Mouse (Mus musculus): ENCODE results near the gene Reep3.

The Reep3 gene

DNA sequence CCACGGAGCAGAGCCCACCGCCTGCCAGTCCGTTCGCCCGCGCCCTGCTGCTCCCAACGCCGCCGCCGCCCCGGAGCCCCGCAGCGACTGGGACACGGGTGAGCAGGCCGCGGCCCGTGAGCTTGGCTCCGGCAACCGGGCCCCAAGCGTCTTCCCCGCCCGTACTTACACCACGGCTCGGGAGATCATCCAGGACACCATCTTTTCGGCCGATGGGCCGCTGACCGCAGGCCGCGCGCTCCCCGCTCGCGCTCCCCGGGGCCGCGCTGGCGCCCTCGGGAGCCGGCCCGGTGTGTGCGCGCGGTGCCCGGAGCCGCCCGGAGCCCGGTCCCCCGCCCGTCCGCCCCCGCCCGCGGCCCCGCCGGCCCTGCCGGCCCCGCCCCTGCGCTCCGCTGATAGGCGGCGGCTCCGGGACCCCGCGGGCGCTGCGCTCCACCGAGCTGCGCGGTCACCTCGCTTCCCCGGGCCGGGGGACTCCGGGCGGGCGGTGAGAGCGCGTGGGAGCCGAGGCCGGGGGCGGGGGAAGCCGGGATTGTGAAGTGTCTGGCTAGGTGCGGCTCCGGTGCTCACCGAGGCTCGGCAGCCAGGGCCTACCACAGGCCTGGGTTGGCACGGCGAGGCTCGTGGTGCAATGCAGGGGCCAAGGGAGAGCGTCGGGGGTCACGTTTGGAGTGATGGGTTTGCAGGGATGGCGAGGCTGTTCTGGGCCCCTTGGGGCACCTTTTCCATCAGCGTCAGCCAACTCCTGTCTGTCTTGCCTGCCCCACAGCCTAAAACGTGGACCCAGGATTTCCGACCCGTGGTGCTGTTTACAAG, at the start of gene Reep3:
TSS of gene Reep3 (minus strand) at position 325 of the 816 bp plus-strand sequence.
- in situ Hi-C loops (cut with MboI, MseI) = no loop called here

DNA sequence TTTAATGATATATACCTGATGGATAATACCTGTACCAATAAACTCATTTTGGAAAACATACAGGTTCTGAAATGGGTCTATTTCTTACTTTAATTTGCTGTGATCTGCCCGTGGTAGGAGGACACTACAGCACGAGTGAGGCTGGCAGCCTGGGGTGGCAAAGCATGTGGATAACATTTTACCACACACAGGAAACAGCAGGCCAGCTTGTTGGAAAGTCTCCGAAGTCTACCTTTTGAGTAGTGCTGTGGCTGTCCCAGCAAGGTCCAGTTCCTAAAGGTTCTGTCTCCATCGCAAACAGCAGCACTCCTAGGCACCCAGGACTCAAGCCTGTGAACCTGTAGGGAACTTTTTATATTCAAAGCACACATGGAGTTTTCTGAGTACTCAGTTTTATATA, 48.9 kb upstream of the Reep3 start:
- in situ Hi-C loops (cut with MboI, MseI) = no loop called here

DNA sequence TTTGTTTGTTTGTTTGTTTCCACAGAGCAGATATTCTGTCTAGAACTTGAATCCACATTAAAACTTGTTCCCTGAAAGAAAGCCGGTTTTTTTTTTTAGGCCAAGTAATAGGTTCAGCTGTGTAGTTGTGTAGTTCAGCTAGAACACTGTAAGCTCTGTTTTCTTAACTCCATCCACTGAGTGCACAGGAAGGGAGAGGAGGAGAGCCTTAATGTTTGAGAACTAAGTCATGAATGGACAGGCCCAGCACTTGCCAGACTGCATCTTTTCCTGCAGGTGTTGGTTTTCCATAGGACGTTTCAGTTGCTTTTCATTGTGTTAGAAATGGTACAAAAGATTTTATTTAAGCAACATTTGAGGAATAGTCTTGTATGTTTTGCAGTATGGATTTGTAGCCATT, 47.5 kb upstream of the Reep3 start:
- in situ Hi-C loops (cut with MboI, MseI) = no loop called here

DNA sequence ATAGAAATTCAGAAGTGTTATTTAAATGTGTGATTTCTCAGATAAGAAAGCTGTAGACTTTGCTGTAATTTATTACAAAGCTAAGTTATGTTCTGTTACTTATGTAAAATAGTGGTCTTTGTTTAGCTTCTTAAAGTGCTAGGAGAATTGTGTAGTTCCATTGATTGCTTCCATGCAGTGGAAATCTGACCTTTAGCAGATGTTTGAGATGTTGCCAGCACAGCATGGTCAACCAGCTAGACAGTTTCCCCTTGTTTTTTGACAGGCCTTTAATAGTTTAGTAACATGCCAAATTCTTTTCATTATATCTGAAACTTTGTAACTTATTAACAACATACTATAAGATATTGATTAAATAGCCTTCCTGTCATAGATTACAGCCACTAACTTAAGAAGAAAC, 46.9 kb upstream of the Reep3 start:
- in situ Hi-C loops (cut with MboI, MseI) = no loop called here

DNA sequence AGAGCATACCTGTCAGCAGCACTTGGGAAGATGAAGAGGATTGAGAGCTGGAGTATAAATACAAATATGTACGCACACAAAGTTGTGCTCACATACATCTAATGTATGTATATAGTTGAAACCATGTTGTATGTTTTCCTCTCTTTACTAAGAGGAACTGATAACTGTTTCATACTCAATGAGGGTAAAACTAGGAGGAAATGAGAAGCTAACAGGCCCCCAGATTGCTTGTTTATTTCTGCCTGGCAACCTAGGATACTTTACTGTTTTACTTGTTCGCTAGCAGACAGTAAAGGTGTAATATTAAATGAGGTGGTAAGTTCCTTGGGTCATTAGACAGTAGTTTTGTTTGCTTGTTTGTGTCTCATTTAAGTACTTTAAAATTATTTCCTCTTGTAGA, 40.7 kb upstream of the Reep3 start:
- in situ Hi-C loops (cut with MboI, MseI) = no loop called here

DNA sequence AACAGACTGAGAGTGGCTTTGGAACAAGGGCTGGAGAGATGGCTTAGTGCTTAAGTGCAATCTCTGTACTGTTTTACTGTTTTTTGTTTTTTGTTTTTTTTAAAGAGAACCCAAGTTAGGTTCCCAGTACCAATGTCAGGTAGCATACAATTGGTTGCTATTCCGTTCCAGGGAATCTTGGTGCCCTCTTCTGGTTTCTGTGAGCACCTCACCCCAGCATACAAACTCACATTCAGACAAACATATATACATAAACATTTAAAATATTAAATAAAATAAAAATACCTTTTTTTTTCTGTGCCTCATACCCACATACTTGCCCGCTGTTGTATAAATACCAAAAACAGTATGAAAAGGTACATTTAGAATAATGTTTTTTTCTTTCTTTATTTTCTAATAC, 37.6 kb upstream of the Reep3 start:
- in situ Hi-C loops (cut with MboI, MseI) = no loop called here

DNA sequence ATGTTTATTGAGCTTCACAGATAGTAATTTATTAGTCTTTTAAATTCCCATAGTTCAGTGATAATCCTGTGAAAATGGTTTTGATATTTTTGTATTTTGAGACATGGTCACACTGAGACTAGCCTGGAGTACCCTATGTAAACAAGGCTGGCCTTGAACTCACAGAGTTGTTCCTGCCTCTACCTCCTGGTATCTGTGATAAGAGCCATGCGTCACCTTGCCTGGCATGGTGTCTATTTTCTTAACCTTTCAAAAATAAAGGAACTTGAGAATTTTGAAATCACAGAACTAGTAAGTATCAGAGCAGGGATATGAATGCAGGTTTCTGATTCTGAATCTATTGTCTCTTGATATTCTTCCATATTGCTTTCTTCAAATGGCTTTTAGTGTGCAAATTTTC, 35.0 kb upstream of the Reep3 start:
- in situ Hi-C loops (cut with MboI, MseI) = no loop called here

DNA sequence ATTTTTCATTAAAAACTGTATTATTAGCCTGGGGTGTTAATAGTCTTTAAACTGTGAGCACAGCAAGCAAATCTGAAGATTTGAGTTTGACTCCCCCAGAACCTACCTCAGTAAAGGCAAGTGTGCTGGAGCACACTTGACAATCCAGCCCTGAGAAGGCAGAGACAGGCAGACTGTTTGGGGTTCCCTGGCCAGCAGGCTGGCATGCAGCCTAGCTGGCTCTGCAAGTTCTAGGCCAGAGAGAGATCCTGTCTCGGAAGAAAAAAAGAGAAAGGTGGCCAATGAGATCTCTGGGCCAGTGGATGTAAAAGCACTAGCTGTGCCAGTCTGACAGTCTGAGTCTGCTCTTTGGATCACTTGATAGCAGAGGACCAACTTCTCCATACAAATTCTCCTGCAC, 32.8 kb upstream of the Reep3 start:
- in situ Hi-C loops (cut with MboI, MseI) = no loop called here

DNA sequence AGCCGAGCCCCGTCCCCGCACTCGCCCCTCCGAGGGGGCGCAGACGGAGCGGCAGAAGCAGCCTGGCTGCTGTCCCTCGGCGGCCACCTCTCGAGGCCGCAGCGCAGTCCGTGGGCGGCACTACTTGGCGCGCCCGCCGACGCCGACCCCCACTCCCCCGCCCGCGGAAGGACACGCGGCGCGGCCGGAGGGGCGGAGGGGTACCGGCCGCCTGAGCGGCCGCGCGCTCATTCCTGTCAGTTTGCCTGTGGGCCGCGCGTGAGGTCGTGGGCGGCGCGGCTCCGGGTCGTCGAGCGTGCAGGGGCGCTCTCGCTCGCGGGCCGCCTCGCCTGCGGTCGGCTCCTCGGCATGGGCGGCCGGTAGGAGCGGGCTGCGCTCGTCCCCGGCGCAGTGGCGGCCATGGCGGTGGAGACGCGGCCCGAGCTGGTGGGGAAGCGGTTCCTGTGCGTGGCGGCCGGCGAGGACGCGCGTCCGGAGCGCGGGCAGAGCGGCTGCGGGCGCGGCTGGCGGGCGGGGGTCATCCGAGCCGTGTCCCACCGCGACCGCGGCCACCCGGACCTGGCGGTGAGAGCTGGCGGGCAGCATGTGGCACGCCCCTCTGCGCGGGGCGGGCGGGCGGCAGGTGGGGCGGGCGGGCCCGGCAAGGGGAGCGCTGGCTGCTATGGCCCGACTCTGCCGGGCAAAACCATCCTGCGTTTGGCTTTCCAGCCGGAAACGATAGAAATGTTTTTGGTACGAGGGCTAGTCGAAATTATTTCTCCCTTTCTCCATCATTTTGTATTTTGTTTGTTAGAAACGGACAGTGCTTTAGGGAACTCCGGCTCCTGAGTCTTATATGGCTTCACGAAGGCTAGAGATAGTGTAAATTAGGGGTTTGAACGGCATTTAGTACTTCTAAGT, 30.4 kb upstream of the Reep3 start:
- in situ Hi-C loops (cut with MboI, MseI) = no loop called here

DNA sequence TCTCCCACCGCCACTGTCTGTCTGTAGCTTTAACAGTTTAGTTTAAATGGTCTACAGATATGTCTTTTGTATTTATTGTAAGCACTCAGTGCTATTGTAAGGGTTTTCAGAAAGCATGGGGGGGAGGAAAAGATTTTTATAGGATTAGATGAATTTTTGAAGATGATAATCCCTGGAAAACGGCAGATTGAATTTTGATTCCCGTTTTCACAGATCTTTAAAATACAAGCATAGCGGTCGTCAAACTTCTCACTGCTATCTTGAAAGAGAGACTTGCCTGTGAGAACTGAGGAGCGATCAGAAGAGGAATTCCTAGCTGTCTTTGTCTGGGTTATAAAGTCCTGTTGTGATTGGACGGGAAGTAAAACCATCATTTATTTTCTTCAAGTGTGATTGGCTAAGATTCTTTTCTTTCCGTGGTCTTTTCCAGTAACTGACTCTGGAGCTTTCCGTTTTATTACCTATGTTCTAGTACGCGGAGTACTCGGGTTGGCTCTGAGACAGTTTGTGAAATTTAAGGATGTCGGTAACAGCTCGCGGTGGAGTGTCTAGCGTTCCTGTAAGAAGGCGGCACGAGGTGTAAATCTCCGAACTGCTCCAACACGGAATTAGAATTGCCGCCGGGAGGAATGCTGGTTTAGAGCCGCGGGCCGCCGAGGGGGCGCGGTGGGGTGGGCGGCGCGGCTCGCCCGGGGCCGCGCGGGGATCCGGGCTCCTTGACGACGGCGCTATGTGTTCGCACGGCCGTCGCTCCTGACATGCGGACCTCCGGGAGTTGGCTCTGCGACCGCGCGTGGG, 29.5 kb upstream of the Reep3 start:
- in situ Hi-C loops (cut with MboI, MseI) = no loop called here

DNA sequence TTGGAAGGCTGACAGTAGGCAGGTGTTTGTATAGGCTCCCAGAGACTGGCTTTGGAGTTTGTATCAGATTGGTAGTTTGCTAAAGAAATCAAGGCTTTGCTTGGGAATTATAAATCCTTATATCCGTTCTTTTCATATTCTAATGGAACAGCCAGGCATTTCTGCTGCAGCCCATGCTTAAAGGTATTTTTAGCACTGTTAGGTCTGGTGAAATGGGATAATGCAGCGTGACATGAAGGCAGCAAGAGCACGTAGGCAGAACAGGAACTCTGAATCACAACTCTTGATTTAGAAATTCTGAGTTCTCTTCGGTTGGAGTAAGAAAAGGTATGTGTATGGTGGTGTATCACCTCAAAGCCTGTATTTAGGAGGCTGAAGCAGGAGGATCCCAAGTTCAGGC, 27.4 kb upstream of the Reep3 start:
- in situ Hi-C loops (cut with MboI, MseI) = loop anchor here (5.0 to 25.0 kb wide), 2 partner anchors 73 to 363 kb away; no protein-coding TSS in a partner anchor

DNA sequence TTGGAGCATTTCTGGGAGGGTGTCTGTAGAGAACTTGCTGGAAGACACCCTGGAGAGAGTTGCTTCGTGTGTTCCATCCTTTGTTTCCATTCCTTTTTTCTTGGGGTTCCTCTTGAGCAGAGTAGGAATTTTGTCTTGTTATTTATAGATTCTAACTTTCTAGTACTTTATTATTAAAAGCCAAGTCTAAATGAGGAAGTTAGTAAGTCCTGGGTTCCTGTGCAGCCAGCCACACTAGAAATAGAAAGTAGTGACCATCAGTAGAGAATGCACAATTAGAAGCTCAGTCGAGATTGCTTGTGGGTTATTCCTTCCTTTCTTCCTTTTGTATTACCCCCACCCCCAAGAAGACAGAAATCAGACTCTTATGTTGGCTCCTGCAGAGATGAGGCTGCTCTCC, 27.0 kb upstream of the Reep3 start:
- in situ Hi-C loops (cut with MboI, MseI) = loop anchor here (5.0 to 25.0 kb wide), 2 partner anchors 74 to 364 kb away; no protein-coding TSS in a partner anchor

DNA sequence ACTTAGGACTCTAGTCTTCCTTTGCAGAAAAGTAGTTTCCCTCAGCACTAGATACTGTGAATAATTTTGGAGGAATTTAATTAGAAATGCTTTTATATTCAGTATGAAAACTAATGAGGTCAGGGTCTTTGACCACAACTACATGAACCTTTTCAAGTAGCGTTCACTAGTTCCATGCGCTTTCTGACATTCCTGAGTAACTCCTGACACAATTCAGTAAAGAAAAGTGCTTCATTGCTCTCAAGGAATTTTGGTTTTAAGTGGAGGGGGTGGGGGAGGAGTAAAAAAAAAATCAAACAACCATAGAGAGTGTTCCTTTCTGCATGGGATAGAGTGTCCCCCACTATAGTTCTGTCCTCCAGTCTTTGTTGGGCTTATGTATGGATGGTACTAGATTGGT, 23.9 kb upstream of the Reep3 start:
- in situ Hi-C loops (cut with MboI, MseI) = loop anchor here (5.0 to 25.0 kb wide), 2 partner anchors 77 to 367 kb away; no protein-coding TSS in a partner anchor

DNA sequence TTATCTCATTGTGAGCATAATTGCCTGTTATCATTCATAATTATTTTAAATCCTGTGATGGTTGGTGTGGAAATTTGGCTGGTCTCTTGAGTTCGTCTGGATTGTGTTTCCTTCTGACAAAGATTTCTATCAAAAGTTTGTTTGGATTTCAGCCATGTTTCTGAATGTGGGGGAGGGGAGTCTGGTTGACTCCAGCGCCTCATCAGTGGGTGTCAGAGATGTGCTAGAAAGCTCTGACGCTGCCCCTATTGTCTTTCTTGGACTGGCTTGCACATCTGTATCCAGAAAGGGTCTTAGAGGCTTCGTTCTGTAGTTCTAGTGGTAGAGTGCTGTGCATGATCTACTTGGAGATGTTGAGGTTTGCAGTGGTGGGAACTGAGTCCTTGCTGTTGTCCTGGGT, 23.4 kb upstream of the Reep3 start:
- in situ Hi-C loops (cut with MboI, MseI) = loop anchor here (5.0 to 25.0 kb wide), 2 partner anchors 77 to 367 kb away; no protein-coding TSS in a partner anchor

DNA sequence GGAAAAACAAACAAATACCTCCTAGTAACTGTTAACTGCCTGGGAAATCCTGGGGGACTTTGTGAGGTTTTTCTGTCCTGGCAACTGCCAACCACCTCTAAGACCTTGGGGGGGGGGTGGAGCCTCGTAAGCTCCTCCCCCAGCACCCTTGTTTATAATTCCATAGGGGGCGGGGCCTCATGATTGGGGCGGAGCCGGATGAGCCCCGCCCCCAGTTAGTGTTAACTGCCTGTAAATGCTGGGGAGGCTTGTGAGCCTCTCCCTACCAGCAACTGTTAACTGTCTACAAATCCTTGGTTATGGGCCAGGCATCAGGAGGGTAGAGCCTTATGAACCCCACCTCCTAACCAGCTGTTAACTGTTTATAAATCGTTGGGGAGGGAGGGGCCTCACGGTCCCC, 22.5 kb upstream of the Reep3 start:
- in situ Hi-C loops (cut with MboI, MseI) = loop anchor here (25.0 kb wide), 1 partner anchor 368 kb away; no protein-coding TSS in a partner anchor

DNA sequence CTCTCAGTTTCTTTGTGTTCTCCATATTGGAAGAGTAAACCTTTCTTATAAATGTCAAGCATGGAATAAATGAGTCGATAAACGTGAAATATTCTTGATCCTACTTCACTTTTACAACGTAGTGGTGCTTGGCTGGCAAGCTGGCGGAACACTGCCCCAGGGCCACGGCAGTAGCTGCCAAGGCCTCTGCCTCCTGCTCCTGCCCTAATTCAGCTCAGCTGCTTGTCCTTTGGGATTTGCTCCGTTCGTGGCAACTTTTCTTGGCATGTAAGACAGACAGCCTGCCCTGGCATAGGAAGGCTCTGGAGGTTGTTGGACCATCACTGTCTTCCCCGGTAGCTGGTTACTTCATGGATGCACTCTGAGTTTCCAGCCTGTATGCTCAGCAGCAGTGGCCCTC, 19.5 kb upstream of the Reep3 start:
- in situ Hi-C loops (cut with MboI, MseI) = loop anchor here (25.0 kb wide), 1 partner anchor 371 kb away; no protein-coding TSS in a partner anchor

DNA sequence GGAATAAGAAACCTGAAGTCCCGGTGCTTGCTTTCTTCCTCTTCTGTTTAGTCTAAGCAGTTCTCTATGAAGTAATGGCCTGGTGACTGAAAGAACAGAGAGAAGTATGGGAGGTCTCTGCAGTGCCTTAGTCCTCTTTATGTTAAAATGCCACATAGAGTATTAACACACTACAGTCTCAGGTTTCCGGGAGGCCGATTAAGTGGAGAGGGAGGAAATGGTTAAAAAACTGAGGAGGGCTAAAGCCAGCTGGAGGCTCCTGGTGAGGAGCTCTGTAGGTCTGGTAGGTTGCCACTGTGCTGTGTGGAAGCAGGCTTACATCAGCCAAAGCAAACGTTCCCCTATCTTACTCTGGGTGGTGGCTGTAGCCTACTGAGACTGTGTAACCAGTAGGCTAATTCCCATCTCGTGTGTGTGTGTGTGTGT, 18.9 kb upstream of the Reep3 start:
- in situ Hi-C loops (cut with MboI, MseI) = loop anchor here (25.0 kb wide), 1 partner anchor 372 kb away; no protein-coding TSS in a partner anchor

DNA sequence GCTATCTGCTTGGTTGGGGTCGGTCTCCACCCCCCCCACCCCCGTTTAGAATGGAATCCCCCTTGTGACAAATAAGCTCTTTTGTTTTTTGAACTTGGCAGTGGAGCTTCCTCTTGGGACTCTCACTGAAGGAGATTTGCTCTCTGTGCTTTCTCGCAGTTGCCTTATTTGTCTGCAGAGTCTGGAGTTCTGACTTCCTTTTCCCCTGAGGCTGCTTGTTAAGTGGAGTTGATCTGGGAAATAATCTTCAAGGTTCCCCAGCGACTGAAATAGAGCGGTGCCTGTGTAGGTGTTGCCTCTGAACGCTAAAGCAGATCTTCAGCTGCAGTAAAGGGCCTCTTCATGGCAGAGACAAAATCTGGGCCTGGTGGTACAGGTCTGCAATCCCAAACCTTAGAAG, 18.4 kb upstream of the Reep3 start:
- in situ Hi-C loops (cut with MboI, MseI) = loop anchor here (25.0 kb wide), 1 partner anchor 372 kb away; no protein-coding TSS in a partner anchor

DNA sequence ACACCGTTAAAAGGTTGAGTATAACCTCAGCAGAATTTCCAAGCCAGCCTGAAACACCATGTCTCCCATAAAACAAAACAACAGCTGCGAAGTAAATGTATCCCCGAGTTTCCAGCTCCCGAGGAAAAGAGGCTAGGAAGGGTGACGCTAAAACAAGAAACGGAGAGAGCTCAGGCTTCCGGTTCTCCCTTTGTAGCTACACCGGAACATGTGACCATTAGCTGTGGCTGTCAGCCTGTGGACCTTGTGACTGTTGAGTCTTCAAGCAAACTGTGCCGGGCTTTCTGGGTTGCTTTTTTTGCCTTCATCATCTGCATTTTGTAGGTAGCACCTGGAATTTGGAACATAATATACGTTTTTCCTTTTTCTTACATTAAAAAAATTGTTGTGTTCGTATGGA, 17.1 kb upstream of the Reep3 start:
- in situ Hi-C loops (cut with MboI, MseI) = loop anchor here (25.0 kb wide), 1 partner anchor 373 kb away; no protein-coding TSS in a partner anchor

DNA sequence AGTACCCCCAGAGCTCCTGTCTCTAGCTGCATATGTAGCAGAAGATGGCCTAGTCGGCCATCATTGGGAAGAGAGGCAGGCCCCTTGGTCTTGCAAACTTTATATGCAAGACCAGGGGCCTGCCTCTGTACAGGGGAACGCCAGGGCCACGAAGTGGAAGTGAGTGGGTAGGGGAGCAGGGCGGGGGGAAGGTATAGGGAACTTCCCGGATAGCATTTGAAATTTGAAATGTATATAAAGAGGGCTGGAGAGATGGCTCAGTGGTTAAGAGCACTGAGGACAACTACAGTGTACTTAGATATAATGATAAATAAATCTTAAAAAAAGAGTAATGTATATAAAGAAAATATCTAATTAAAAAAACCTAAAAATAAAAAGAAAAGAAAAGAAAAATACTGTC, 16.2 kb upstream of the Reep3 start:
- in situ Hi-C loops (cut with MboI, MseI) = loop anchor here (25.0 kb wide), 1 partner anchor 374 kb away; no protein-coding TSS in a partner anchor

DNA sequence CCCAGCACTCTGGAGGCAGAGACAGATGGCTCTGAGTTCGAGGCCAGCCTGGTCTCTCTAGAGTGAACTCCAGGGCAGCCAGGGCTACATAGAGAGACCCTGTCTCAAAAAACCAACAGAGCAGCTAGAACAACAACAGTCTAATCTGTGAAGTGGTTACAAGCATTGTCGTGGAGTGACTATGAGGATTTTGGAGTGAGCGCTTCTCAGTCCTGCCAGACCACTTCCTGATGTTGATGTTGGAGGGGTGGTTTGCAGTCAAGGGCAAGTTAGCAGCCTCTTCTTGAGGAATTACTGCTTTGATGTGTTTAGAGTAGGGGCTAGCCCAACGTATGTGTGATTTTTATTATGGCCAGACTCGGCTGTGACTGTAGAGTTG, 15.0 kb upstream of the Reep3 start:
- in situ Hi-C loops (cut with MboI, MseI) = loop anchor here (25.0 kb wide), 1 partner anchor 376 kb away; no protein-coding TSS in a partner anchor
